Comparison of ENCODE assay signal across 31 mouse cellular contexts in genomic region chr11:62540969-62541368, GRCm38 (mm10).
"Had no signal": no experiment of that assay in that cellular context is flagged by ENCODE, and none has a peak within 500 bp of the region (broad histone marks: within the 10 kb centered on the region; RNA-seq: fewer than 3 reads in every experiment).

No protein-coding gene starts in this region.

- H3K4me2 ChIP-seq: limb, embryonic 12.5 days; limb, embryonic 13.5 days; limb, embryonic 15.5 days; liver, embryonic 11.5 days; liver, embryonic 12.5 days; liver, embryonic 13.5 days; liver, embryonic 15.5 days; lung, embryonic 14.5 days; lung, embryonic 15.5 days; midbrain, embryonic 11.5 days; midbrain, embryonic 12.5 days; midbrain, embryonic 13.5 days; midbrain, embryonic 15.5 days; neural tube, embryonic 12.5 days; neural tube, embryonic 13.5 days had no signal

- DNase-seq: left cerebral cortex, postnatal 4 days; liver; liver, embryonic 13.5 days; liver, postnatal 0 days; lung, adult 18-20 months; lung, adult 2 months; lung, embryonic 14.5 days; lung, postnatal 10 days; lung, postnatal 14 days; lung, postnatal 36 days; lung, postnatal 4 days; midbrain, embryonic 14.5 days had no signal

- H3K4me3 ChIP-seq: limb, embryonic 10.5 days; limb, embryonic 12.5 days; limb, embryonic 13.5 days; limb, embryonic 15.5 days; liver, embryonic 12.5 days; liver, embryonic 13.5 days; liver, embryonic 15.5 days; lung, embryonic 15.5 days; megakaryocyte, embryonic 14.5 days; midbrain, embryonic 10.5 days; midbrain, embryonic 12.5 days; midbrain, embryonic 13.5 days; midbrain, embryonic 15.5 days; myocyte; neural tube, embryonic 12.5 days; neural tube, embryonic 13.5 days had no signal

- H3K9ac ChIP-seq: limb, embryonic 12.5 days; limb, embryonic 13.5 days; limb, embryonic 15.5 days; liver, embryonic 12.5 days; liver, embryonic 13.5 days; liver, embryonic 14.5 days; liver, embryonic 15.5 days; liver, postnatal 0 days; lung, embryonic 14.5 days; lung, embryonic 15.5 days; midbrain, embryonic 12.5 days; midbrain, embryonic 13.5 days; midbrain, embryonic 15.5 days; neural tube, embryonic 12.5 days; neural tube, embryonic 13.5 days had no signal

- H3K27me3 ChIP-seq: midbrain, embryonic 13.5 days; midbrain, embryonic 15.5 days; neural tube, embryonic 12.5 days had no signal

- H3K27ac ChIP-seq: limb, embryonic 10.5 days; limb, embryonic 12.5 days; limb, embryonic 13.5 days; limb, embryonic 15.5 days; liver, embryonic 12.5 days; liver, embryonic 13.5 days; liver, embryonic 14.5 days; liver, embryonic 15.5 days; lung, embryonic 15.5 days; macrophage; midbrain, embryonic 10.5 days; midbrain, embryonic 12.5 days; midbrain, embryonic 13.5 days; midbrain, embryonic 15.5 days; neural tube, embryonic 12.5 days; neural tube, embryonic 13.5 days had no signal

- H3K36me3 ChIP-seq: limb, embryonic 10.5 days; limb, embryonic 12.5 days; limb, embryonic 13.5 days; limb, embryonic 15.5 days; liver, embryonic 12.5 days; liver, embryonic 13.5 days; liver, embryonic 15.5 days; lung, embryonic 15.5 days; midbrain, embryonic 12.5 days; midbrain, embryonic 13.5 days; midbrain, embryonic 15.5 days; neural tube, embryonic 12.5 days; neural tube, embryonic 13.5 days had no signal

- H3K9me3 ChIP-seq: limb, embryonic 10.5 days; limb, embryonic 12.5 days; limb, embryonic 13.5 days; limb, embryonic 15.5 days; liver, embryonic 12.5 days; liver, embryonic 13.5 days; liver, embryonic 15.5 days; lung, embryonic 15.5 days; megakaryocyte, embryonic 14.5 days; midbrain, embryonic 10.5 days; midbrain, embryonic 12.5 days; midbrain, embryonic 13.5 days; midbrain, embryonic 15.5 days; neural tube, embryonic 12.5 days; neural tube, embryonic 13.5 days had no signal
